11 mouse cellular contexts compared by ENCODE assay signal in genomic region chr8:13481089-13481554, GRCm38 (mm10). TPM values are rescaled to one million over a fixed set of nuclear protein-coding genes. Genes with fewer than 3 reads are reported as not detected.
A peak's percentile ranks its signal among the peaks of the same experiment; 100 is the strongest.
DNase-seq lines count a peak whose midpoint lies in the region.
"Had no signal": no experiment of that assay in that cellular context is flagged by ENCODE, and none has a peak within 500 bp of the region (broad histone marks: within the 10 kb centered on the region; RNA-seq: fewer than 3 reads in every experiment).

No protein-coding gene starts in this region.

- peak; percentile 71 for DNase-seq in adrenal gland, postnatal 10 days
- no peak for DNase-seq in adrenal gland, adult (ENCODE audit: inconsistent age in 2 of 2, low spot score in 1 of 2)
- DNase-seq in kidney, postnatal 25 days, result peak; percentile 34 to 65
- DNase-seq in kidney, adult 11 months, result no peak
- peak; percentile 50 to 68 for DNase-seq in heart, adult 9 months (ENCODE audit: low spot score in 2 of 2)
- DNase-seq in skeletal muscle tissue, adult 2 months (ENCODE audit: low read depth, low spot score), result peak; percentile 85
- no peak for DNase-seq in layer of hippocampus, postnatal 10 days (ENCODE audit: low spot score in 2 of 2)
- no peak for DNase-seq in spleen, postnatal 36 days (ENCODE audit: low spot score in 2 of 2)
- DNase-seq: cerebellum, postnatal 36 days had no signal

RNA-seq across cellular contexts. Expression of gene Gas6, which starts 13.2 kb away (rescaled TPM):
- 10 to 100 TPM; 98.1 to 99.0 TPM for total RNA-seq in adrenal gland, postnatal 10 days (2021)
- 100 to 1,000 TPM; 105 to 116 TPM for total RNA-seq in layer of hippocampus, postnatal 10 days (2021)
- total RNA-seq: G1E; megakaryocyte-erythroid progenitor cell, adult 5-6 weeks had no signal

RNA-seq across cellular contexts. Expression of gene Tmem255b, which starts 46.1 kb away (rescaled TPM):
- total RNA-seq in adrenal gland, postnatal 10 days (2021), result 1 to 10 TPM; 3.4 to 5.3 TPM
- total RNA-seq in layer of hippocampus, postnatal 10 days (2021), result 10 to 100 TPM in 1 of 2 experiments, 1 to 10 TPM in 1; 9.3 to 11.1 TPM
- total RNA-seq: G1E; megakaryocyte-erythroid progenitor cell, adult 5-6 weeks had no signal

Comparison
In these comparisons a context has a peak if more than half of its experiments do, and no peak if none do; other contexts are left out.
1. DNase-seq: peak in adrenal gland, postnatal 10 days (single experiment), kidney, postnatal 25 days (2 of 2), heart, adult 9 months (2 of 2) and skeletal muscle tissue, adult 2 months (single experiment); none in adrenal gland, adult (0 of 2), kidney, adult 11 months (single experiment), layer of hippocampus, postnatal 10 days (0 of 2) and spleen, postnatal 36 days (0 of 2).